Mouse (Mus musculus) adrenal gland, adult 2 months (tissue): ENCODE data around the gene Vps35. TPM values are rescaled to one million over a fixed set of nuclear protein-coding genes. Genes with fewer than 3 reads are reported as not detected.

Experiments
- DNase-seq: peaks from one replicate; pipeline ENCODE4 v3.0.0; 2021
- long read RNA-seq: library from polyadenylated mRNA; stranded (forward); transcript quantifications from one replicate; pipeline ENCODE4 v2.0.0, GENCODE M21; 2021
- polyA plus RNA-seq: library from polyadenylated mRNA; depleted of rRNA; stranded (reverse); fragments of >200 nt; gene quantifications from 2 replicates; pipeline ENCODE4 v1.2.3, GENCODE M21; 2012; rRNA removed
- total RNA-seq, 2 experiments: library from RNA; stranded (reverse); gene quantifications; 2 replicates each; pipeline ENCODE4 v1.2.3; 2021

The Vps35 gene
- total RNA-seq (100 to 1,000 TPM in 1 of 2 experiments, 10 to 100 TPM in 1; 90.1 to 101 TPM), polyA plus RNA-seq (3.7 and 4.3 TPM in 2 replicates)
- long read RNA-seq, transcript Vps35-201 (17 exons, 3,474 nt), result major isoform, 119 of 131 reads
- long read RNA-seq, partial matches to known transcripts, result 9 of 131 reads
- long read RNA-seq, other reads (novel, unspliced or antisense), result 3 of 131 reads

- peak; percentile 98 for DNase-seq
These were observed at the start of gene Vps35, which contains the start of gene Orc6 for GRCm38 (mm10) chr8:85299434-85300077. TSS of gene Vps35 (minus strand) at chr8:85299802. TSS of gene Orc6 (plus strand) at chr8:85299632.

- no peak for DNase-seq
These were observed 40.4 kb upstream of the Vps35 start for GRCm38 (mm10) chr8:85339871-85340573.

DNA sequence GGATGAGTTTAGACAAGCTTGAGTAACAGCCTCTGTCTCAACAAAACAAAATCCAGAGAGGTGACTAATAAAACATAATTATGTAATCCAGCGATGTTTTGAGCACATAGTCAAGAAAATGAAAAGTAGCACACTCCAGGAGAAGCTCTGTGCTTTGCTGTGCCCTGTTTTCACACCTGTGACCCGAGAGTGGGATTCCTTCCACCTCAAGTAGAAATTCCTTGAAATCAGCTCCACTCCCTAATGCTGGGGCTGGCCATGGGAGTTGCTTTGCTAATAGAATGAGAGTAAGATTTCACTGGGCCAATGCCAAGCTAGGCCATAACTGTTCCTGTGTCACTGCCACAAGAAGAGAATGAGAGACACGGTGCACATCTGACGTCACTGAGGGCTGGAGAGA is 38.1 kb upstream of the Vps35 start:
- DNase-seq, result peak; percentile 7

DNA sequence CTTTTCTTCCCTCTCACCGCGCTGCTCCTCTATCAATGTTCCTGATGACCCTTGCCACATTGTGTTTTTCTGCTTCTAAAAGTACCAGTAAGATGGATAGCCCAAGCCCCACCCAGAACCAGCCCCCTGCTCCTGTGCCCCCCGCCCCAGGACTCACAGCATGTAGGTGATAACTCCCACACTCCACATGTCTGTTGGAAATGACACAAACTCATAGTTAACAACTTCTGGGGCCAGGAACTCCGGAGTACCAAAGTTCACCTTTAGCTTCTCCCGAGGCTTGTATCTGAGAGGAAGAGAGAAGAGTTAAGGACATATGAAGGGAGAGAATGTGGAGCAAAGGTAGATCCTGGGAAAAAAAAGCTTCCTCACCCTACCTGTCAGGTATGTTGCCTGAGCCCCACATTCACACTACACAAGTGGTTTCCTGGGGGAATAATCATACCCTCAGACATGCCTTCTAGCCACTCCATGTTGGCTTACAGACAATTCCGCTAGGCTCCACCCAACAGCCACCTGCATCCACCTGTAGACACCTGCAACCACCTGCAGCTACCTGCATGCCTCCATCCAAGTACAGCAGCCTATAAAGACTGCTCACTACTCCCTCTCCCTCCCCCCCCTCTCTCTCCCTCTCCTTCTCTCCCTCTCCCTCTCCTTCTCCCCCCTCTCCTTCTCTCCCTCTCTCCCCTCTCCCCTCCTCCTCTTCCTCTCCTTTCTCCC is 36.8 kb upstream of the Vps35 start:
- DNase-seq, result no peak

- no peak for DNase-seq
These were observed 35.5 kb upstream of the Vps35 start for GRCm38 (mm10) chr8:85335105-85335504.

- no peak for DNase-seq
These were observed 29.9 kb upstream of the Vps35 start for GRCm38 (mm10) chr8:85329506-85329905.

- no peak for DNase-seq
These were observed 27.4 kb upstream of the Vps35 start for GRCm38 (mm10) chr8:85327036-85327435.

DNA sequence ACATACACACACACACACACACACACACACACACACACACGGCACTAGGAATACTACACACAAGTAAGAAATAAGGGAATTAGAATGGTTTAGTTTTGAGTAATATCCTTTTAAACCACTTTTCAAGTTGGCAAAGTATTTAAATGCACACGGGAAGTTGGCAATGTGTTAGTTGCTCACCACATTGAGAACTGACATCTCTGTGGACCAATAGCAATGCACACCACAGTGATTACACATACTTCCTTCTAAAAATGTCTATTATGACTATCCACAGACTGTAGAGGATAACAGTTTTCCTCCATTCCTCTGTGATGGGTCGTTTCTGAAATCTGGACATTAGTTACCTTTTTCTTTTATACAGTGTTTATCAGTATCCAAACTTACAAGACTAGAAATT is 23.5 kb upstream of the Vps35 start:
- no peak for DNase-seq

DNA sequence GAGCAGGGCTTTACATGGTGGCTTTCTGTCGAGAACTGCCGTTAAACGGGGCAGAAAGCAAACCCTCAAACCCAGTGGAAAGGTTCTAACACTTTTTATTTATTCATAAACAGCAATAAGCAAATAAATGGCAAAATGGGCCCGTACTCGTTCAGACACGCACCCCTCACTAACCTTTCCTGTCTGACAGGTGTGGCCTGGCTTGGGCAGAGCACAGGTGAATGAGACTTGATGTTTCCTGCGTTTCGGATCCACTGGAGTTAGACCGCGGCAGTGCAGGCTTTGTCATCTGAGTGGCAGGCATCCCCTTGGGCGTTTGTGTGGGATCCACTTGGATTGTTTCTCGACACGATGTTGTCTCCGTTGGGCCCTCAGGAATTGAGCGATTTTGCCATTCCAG is 22.4 kb upstream of the Vps35 start:
- DNase-seq, result no peak

- no peak for DNase-seq
These were observed 18.9 kb upstream of the Vps35 start for GRCm38 (mm10) chr8:85318534-85318933.

DNA sequence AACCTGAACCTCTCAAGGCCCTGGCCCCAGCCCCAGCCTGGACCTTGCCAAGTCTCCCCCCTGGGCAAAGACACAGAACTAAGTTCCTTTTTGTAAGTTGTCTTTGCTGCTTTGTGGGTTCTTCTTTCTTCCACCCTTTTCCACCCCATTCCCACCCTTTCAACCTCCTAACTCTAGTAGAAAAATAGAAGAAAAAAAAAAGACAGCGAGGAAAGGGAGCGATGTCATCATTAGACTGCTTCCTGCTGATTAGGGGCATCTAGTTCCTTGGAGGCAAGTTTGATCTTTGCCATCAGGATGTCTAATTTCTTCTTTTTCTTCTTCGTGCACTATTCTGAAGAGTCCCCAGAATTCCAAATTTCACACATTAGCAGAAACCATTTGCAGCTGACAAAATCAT is 13.4 kb upstream of the Vps35 start:
- DNase-seq, result no peak

- peak; percentile 10 for DNase-seq
These were observed 12.1 kb upstream of the Vps35 start for GRCm38 (mm10) chr8:85311743-85312142.

GRCm38 (mm10) chr8:85308564-85308963 is 9.0 kb upstream of the Vps35 start:
- DNase-seq, result no peak

DNA sequence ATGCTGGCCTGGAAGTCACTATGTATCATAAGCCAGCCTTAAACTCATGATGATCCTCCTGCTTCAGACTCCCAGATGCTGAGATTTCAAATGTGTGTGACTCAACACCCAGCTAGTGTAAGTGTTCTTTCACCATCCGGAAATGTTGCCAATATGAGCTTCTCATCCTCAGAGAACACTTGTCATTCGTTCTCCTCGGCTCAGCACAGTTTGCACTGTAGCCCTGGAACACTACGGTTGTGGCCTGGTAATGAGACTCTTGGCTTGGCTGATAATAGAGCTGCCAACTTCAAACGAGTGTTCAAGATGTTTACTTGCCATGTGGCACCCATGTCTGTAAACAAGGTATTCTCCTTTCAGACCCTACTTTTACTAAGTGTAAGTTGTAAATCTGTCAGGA is 3.9 kb upstream of the Vps35 start:
- no peak for DNase-seq

GRCm38 (mm10) chr8:85302931-85303330 is 3.3 kb upstream of the Vps35 start:
- DNase-seq, result no peak

DNA sequence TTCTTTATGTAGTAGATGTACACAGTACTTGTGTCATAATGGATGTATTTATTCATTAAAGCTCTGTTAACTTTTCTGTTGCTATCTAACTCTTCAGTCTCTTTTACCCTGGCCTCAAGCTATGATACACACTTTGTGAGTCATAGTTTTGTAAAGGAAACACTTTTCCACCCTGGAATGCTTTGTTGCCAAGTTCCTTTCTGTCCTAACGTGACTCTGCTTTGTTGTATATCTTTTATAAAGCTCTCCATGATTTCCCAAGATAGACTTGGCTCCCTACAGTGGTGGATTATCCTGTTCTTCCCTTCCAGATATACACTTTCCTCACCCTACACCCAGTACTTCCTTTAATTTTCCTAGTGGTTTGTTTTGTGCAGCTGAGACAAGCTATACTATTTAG is 2.3 kb upstream of the Vps35 start:
- DNase-seq, result no peak

DNA sequence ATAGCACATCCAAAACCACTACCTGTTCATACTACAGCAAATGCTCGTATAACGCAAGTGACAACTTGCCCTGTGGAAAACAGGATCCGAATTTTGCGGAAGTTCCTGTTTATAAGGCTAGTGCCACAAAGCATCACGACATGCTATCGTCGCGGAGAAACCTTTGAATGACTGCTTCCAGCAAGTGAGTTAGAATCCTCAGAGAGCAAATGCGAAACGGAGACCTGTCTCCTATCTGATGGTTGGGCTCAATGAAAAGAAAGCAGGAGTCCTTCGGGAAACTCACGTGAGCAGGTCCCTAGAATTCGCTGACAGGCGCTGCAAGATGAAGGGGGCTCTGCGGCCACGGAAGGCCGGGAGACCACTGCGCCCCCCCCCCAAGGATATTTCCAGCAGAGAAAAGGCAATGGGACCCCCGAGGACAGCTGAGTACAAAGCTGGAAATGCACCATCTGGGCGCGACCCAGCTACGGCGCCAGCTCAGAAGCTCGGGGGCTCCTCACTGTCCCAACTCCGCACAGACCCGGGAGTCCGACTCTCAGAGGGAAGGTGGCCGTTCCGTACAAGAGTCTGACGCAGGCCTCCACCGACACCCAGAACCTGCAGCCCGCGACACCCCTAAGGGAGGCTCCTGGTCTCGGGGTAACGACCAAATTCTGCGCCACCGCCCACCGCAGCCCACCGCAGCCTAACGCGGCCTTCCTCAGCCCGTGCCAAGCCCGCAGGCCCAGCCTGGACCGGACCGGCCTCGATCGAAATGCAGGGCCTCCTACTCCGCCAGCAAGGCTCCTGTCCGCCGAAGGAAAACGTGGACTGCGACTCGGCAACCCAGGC is 785 bp downstream of the Vps35 start:
- DNase-seq, result no peak

- no peak for DNase-seq
These were observed 12.8 kb downstream of the Vps35 start for GRCm38 (mm10) chr8:85286846-85287245.

DNA sequence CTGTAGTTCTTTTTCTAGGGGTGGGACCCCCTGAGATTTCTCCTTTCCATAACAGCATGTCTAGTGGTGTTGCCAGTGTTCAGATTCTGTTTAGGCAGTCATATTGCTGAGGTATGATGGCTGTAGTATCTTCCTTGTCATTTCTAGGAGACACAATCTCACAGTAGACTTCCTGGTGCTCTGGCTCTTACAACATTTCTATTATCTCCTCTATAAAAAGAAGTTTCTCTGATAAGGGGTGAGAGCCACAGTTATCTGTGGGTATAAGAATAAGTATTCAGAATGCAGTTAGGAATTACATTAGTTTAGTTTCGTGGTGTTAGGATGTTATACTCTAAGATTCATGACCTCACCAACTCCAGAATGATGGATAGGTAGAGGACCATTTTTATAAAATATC is 72.3 kb downstream of the Vps35 start:
- DNase-seq, result no peak

GRCm38 (mm10) chr8:85225688-85226087 is 73.9 kb downstream of the Vps35 start, which contains the start of gene Olfr371:
TSS of gene Olfr371 (plus strand) at chr8:85225988.
- DNase-seq, result no peak

DNA sequence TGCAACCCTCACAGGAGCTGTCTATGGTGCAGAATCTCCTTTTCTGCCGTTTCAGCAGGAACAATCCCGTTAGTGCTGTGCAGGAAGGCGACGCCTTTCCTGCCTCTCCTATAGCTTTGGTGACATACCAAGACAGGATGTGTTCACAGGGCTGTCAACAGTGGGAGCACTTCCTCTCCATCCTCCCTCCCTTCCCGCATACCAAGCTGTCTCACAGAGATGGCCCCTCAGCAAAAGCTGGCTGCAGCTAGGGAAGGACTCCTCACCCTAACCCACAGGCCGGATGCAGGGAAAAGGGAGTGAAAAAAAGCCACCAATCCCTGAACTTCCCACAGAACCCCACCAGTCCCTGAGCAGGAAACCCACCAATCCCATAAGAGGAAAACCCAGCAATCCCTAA is 78.6 kb downstream of the Vps35 start:
- peak; percentile 8 for DNase-seq

DNA sequence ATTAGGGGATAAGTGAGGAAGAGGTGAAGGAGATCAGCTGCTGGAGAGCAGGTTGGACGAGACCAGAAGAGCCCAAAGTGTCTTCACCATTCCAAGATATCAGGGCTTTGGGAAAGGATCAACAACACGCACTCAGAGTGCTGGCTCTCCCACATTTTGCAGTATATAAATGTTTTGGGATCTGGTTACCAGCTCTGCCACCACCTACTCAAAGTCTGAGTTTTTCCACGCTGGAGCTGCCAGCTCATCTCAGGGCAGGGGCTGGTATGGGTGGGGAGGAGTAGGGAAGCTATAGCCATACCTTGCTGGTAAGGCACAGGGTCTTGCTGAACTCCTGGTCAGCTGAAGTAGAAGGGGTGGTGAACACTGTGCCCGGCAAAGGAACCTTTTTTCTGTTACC is 79.4 kb downstream of the Vps35 start:
- DNase-seq, result no peak
